In the genomic region with DNA sequence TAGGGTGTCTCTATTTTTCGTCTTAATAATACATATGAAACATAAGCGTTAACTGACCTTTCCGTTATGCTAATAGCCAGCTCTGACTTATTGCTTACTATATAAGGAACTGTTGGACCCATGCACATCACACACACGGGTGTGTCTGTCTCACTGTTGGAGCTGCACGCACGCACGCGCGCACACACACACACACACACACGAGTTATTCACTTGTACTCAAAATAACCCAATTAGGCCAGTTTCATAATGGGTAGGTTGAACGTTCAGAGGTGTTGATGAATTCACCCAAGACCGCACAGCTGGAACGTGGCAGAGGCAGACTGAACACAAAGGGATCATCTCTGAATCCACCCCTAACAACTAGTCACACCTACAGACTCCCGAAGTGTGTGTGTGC, we compare ENCODE assay signal across 20 mouse cellular contexts.
DNase-seq lines count a peak whose midpoint lies in the region; ATAC-seq and TF ChIP-seq lines count a peak whose summit lies in the region.
"Had no signal": no experiment of that assay in that cellular context is flagged by ENCODE, and none has a peak within 500 bp of the region (broad histone marks: within the 10 kb centered on the region; RNA-seq: fewer than 3 reads in every experiment).

No protein-coding gene starts in this region.

- H3K4me1 ChIP-seq in midbrain, embryonic 12.5 days = peaks cover 20% of the 10 kb centered on the region
- no peaks in the 10 kb centered on the region for H3K4me1 ChIP-seq in midbrain, postnatal 0 days (ENCODE audit: insufficient read depth, low read length)
- H3K4me1 ChIP-seq in forebrain, embryonic 12.5 days = peaks cover 16% of the 10 kb centered on the region
- H3K4me1 ChIP-seq in hindbrain, embryonic 13.5 days (replicated peaks) = peaks cover 18% of the 10 kb centered on the region
- H3K4me1 ChIP-seq in neural tube, embryonic 13.5 days (replicated peaks) = peaks cover 22% of the 10 kb centered on the region
- H3K4me1 ChIP-seq: lung, embryonic 15.5 days had no signal

- H3K9me3 ChIP-seq in midbrain, embryonic 12.5 days = no peaks in the 10 kb centered on the region
- H3K9me3 ChIP-seq in midbrain, postnatal 0 days (ENCODE audit: low read length) = no peaks in the 10 kb centered on the region
- H3K9me3 ChIP-seq in forebrain, embryonic 12.5 days = no peaks in the 10 kb centered on the region
- H3K9me3 ChIP-seq in hindbrain, embryonic 13.5 days = no peaks in the 10 kb centered on the region
- H3K9me3 ChIP-seq in neural tube, embryonic 13.5 days = no peaks in the 10 kb centered on the region
- H3K9me3 ChIP-seq: embryonic facial prominence, embryonic 15.5 days; limb, embryonic 13.5 days; lung, embryonic 15.5 days had no signal

- no peak overlapping the region for H3K9ac ChIP-seq in midbrain, embryonic 12.5 days (replicated peaks)
- H3K9ac ChIP-seq in midbrain, postnatal 0 days (replicated peaks; ENCODE audit: low read length, poor library complexity, severe bottlenecking) = no peak overlapping the region
- no peak overlapping the region for H3K9ac ChIP-seq in forebrain, embryonic 12.5 days
- no peak overlapping the region for H3K9ac ChIP-seq in hindbrain, embryonic 13.5 days
- no peak overlapping the region for H3K9ac ChIP-seq in neural tube, embryonic 13.5 days
- H3K9ac ChIP-seq: embryonic facial prominence, embryonic 15.5 days; limb, embryonic 13.5 days; liver, embryonic 14.5 days; lung, embryonic 15.5 days had no signal

- no peak for TF ChIP-seq CTCF in midbrain, postnatal 0 days (IDR thresholded peaks at IDR 0.05)

- DNase-seq in midbrain, postnatal 0 days (ENCODE audit: low spot score) = no peak
- no peak for DNase-seq in embryo, embryonic 9.5 days (ENCODE audit: extremely low spot score)
- no peak for DNase-seq in embryo, embryonic 11 days
- DNase-seq: cerebellum, adult 9-11 months; heart, postnatal 10 days; kidney, adult 2 months; kidney, postnatal 14 days; layer of hippocampus, postnatal 36 days; lung, postnatal 4 days; right cerebral cortex, postnatal 25 days; thymus, adult 18-20 months had no signal

- H3K27ac ChIP-seq in midbrain, embryonic 12.5 days (replicated peaks) = peak overlapping the region; percentile 75
- H3K27ac ChIP-seq in midbrain, postnatal 0 days (ENCODE audit: low read depth, low read length) = no peak overlapping the region
- H3K27ac ChIP-seq in forebrain, embryonic 12.5 days = peak overlapping the region; percentile 57; the same call in 1 of the 2 replicates
- no peak overlapping the region for H3K27ac ChIP-seq in hindbrain, embryonic 13.5 days
- no peak overlapping the region; the same call in 1 of the 2 replicates for H3K27ac ChIP-seq in neural tube, embryonic 13.5 days (replicated peaks)
- H3K27ac ChIP-seq: embryonic facial prominence, embryonic 15.5 days; limb, embryonic 13.5 days; liver, embryonic 14.5 days; lung, embryonic 15.5 days had no signal

- H3K4me3 ChIP-seq in midbrain, embryonic 12.5 days = no peak overlapping the region
- no peak overlapping the region for H3K4me3 ChIP-seq in midbrain, postnatal 0 days (ENCODE audit: low read depth, low read length)
- no peak overlapping the region for H3K4me3 ChIP-seq in forebrain, embryonic 12.5 days (replicated peaks)
- H3K4me3 ChIP-seq in hindbrain, embryonic 13.5 days = no peak overlapping the region
- no peak overlapping the region for H3K4me3 ChIP-seq in neural tube, embryonic 13.5 days
- H3K4me3 ChIP-seq: embryonic facial prominence, embryonic 15.5 days; lung, embryonic 15.5 days had no signal

- H3K36me3 ChIP-seq in midbrain, embryonic 12.5 days = no peaks in the 10 kb centered on the region
- H3K36me3 ChIP-seq in midbrain, postnatal 0 days (ENCODE audit: insufficient read depth, low read length) = no peaks in the 10 kb centered on the region
- no peaks in the 10 kb centered on the region for H3K36me3 ChIP-seq in forebrain, embryonic 12.5 days (replicated peaks)
- no peaks in the 10 kb centered on the region for H3K36me3 ChIP-seq in hindbrain, embryonic 13.5 days
- H3K36me3 ChIP-seq in neural tube, embryonic 13.5 days = no peaks in the 10 kb centered on the region
- H3K36me3 ChIP-seq: embryonic facial prominence, embryonic 15.5 days; limb, embryonic 13.5 days; lung, embryonic 15.5 days had no signal

- 78% methylated on average over 14 of the region's 14 CpGs for WGBS in midbrain, embryonic 12.5 days
- WGBS in midbrain, postnatal 0 days = 72% methylated on average over 14 of the region's 14 CpGs
- WGBS in forebrain, embryonic 12.5 days = 56% methylated on average over 14 of the region's 14 CpGs
- 76% methylated on average over 14 of the region's 14 CpGs for WGBS in hindbrain, embryonic 13.5 days
- 84% methylated on average over 14 of the region's 14 CpGs for WGBS in neural tube, embryonic 13.5 days

- no peak overlapping the region for H3K4me2 ChIP-seq in midbrain, embryonic 12.5 days (replicated peaks)
- no peak overlapping the region for H3K4me2 ChIP-seq in midbrain, postnatal 0 days (ENCODE audit: low read depth, low read length, poor library complexity, severe bottlenecking)
- peak overlapping the region; percentile 35 for H3K4me2 ChIP-seq in forebrain, embryonic 12.5 days
- no peak overlapping the region for H3K4me2 ChIP-seq in hindbrain, embryonic 13.5 days
- no peak overlapping the region for H3K4me2 ChIP-seq in neural tube, embryonic 13.5 days
- H3K4me2 ChIP-seq: heart, embryonic 11.5 days; lung, embryonic 15.5 days had no signal

- peaks cover 5% of the 10 kb centered on the region; the same call in 1 of the 2 replicates for H3K27me3 ChIP-seq in midbrain, embryonic 12.5 days
- no peaks in the 10 kb centered on the region for H3K27me3 ChIP-seq in midbrain, postnatal 0 days (ENCODE audit: insufficient read depth, low read length)
- H3K27me3 ChIP-seq in forebrain, embryonic 12.5 days = peaks cover 28% of the 10 kb centered on the region
- H3K27me3 ChIP-seq in hindbrain, embryonic 13.5 days = peaks cover 20% of the 10 kb centered on the region; the same call in 1 of the 2 replicates
- H3K27me3 ChIP-seq in neural tube, embryonic 13.5 days = peaks cover 13% of the 10 kb centered on the region; the same call in 1 of the 2 replicates
- H3K27me3 ChIP-seq: embryonic facial prominence, embryonic 15.5 days; lung, embryonic 15.5 days had no signal

- peak; percentile 20; the same call in 1 of the 2 replicates for ATAC-seq in midbrain, embryonic 12.5 days (ENCODE audit: low FRiP score, low read depth)
- ATAC-seq in midbrain, postnatal 0 days (ENCODE audit: low FRiP score) = no peak
- peak; percentile 61; the same call in 1 of the 2 replicates for ATAC-seq in forebrain, embryonic 12.5 days (ENCODE audit: low FRiP score)
- 0 out of 2 replicates have a peak, but pooled peaks have one; percentile 14 for ATAC-seq in hindbrain, embryonic 13.5 days (ENCODE audit: low FRiP score)
- peak; percentile 23; the same call in 1 of the 2 replicates for ATAC-seq in neural tube, embryonic 13.5 days (ENCODE audit: low read depth)

Comparison
In these comparisons a context has a peak if more than half of its experiments do, and no peak if none do; other contexts are left out.
1. H3K27ac ChIP-seq: peak in midbrain, embryonic 12.5 days (single experiment) and forebrain, embryonic 12.5 days (single experiment); none in midbrain, postnatal 0 days (single experiment), hindbrain, embryonic 13.5 days (single experiment) and neural tube, embryonic 13.5 days (single experiment).